Mouse (Mus musculus) neural tube, embryonic 10.5 days (tissue): Measurements from ENCODE around the gene Abcc3.

Experiments
- DNase-seq: peaks from one replicate; pipeline ENCODE4 v3.0.0-alpha.2; 2017; ENCODE audit warnings: low spot score; ENCODE audit errors: extremely low spot score

Abcc3 gene

GRCm38 (mm10) chr11:94355521-94356217 lies 37.1 kb downstream of the Abcc3 start:
- DNase-seq, result no peak

GRCm38 (mm10) chr11:94351094-94351493 lies 41.7 kb downstream of the Abcc3 start:
- no peak for DNase-seq

DNA sequence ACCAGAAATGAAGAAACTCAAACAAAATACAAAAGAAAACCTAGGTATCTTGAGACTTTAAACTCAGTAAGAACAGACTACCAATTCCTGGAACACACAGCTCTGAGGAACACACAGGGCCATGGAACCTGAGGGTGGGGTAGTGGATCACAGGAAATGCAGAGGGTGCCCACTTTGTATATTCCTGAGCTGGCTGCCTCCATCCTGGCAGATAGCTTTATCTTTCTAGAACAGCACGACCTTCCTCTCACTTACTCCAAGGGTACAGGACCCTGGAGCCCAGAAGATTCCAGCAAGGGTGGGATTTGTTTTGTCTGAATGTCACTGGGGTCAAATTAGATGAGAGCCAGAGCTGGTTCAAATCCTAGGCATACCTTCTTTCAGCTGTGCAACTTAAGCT lies 42.5 kb downstream of the Abcc3 start:
- DNase-seq, result no peak

GRCm38 (mm10) chr11:94349839-94350238 lies 43.0 kb downstream of the Abcc3 start:
- DNase-seq, result no peak

GRCm38 (mm10) chr11:94347063-94347575 lies 45.7 kb downstream of the Abcc3 start:
- DNase-seq, result no peak

- no peak for DNase-seq
These were observed 46.2 kb downstream of the Abcc3 start for GRCm38 (mm10) chr11:94346611-94347010.

DNA sequence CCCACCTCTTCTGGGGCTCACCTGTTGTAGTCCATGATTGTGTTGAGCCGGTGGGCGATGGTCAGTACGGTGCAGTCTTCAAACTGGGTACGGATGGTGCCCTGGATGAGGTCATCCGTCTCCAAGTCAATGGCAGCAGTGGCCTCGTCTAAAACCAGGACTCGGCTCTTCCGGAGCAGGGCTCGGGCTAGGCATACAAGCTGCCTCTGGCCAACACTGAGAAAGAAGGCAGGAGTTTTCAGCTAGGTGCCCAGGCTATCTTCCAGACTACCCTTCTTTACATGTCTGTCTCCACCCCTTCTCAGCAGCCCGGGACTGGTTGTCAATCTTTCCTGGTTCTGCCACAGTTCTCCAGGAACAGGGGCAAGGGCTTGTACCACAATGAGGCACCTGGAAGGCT lies 46.9 kb downstream of the Abcc3 start:
- DNase-seq, result no peak

DNA sequence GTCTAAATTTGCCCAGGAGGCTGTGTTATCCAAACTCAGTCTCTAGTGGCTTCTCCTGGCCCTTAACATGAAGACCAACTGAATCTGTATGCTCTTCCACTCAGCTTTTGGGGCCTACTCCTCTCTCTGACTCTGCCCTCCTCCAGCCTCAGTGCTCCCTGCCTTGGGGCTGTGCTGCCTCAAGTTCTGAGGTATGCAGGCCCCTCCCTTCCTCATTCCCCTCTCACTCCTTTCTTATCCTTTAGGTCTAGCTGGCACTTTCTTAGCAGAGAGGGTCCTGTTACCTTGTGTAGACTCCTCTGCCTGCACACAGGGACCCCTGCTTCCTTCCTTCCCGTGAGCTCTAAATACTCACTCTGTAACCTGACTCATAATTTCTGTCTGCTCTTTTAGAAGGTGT lies 48.3 kb downstream of the Abcc3 start:
- DNase-seq, result no peak

GRCm38 (mm10) chr11:94343955-94344358 lies 48.8 kb downstream of the Abcc3 start:
- DNase-seq, result no peak

GRCm38 (mm10) chr11:94342114-94342905 lies 50.5 kb downstream of the Abcc3 start:
- DNase-seq, result no peak

- no peak for DNase-seq
These were observed 51.6 kb downstream of the Abcc3 start for GRCm38 (mm10) chr11:94340948-94341933.

DNA sequence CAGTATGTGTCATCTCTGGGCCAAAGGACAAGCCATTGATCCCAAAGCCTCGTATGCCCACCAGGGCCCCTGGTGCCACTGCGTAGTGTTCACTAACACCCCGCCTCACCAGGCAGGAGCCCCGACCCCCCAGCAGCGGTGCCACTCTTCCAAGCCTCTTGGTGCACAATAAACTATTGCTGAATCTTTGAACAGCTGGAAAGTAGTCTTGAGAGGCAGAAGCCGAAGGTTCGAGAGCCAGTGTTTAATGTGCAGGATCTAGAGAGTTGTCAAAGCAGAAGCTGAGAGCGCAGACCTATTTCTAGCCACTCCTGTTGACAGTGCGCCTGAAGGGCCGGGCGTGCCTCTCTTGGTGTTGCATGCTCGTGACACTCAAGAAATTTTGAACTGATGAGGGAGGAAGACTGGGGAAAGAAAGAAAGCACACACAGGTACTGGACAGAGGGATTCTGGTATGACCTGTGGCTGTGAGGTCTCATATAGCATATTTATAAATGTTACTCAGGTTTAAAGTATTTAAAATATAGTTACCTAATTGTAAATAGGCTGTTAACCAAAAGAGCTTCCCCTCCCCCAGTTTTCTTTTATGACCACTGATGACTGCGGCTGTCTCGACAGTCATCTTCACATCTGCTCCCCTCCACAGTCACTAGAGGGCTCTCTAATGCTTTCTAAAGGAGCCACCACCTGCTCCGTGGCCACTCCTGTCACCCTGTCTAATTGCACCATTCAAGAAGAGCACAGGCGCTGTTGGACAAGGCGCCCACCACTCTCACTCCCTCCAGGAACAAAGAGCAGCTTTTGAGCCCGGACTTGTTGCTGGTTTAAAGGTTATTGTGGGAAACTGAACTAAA lies 52.8 kb downstream of the Abcc3 start:
- DNase-seq, result peak; percentile 49

- no peak for DNase-seq
These were observed 54.5 kb downstream of the Abcc3 start for GRCm38 (mm10) chr11:94338347-94338746.

- DNase-seq, result no peak
These were observed 56.2 kb downstream of the Abcc3 start for GRCm38 (mm10) chr11:94336551-94336950.

- DNase-seq, result no peak
These were observed 58.3 kb downstream of the Abcc3 start for GRCm38 (mm10) chr11:94334386-94334968.

DNA sequence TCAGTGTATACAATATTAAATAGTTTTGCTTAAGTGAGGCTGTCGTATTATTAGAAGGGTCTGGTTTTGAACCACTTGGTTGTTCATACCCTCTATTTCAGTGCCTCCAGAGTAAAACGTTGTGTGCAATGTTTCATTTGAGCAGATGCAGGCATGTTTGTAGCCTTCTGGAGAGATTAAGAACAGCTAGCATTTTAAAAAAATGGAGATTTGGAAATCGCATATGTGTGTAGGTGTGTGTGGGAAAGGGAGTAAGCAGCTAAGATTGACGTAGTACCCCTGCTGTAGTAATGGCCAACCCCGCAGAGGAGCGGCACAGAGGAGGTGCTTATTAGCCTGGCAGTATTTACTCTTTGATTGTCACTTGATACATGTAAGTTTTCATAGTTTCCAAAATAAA lies 60.1 kb downstream of the Abcc3 start:
- no peak for DNase-seq

DNA sequence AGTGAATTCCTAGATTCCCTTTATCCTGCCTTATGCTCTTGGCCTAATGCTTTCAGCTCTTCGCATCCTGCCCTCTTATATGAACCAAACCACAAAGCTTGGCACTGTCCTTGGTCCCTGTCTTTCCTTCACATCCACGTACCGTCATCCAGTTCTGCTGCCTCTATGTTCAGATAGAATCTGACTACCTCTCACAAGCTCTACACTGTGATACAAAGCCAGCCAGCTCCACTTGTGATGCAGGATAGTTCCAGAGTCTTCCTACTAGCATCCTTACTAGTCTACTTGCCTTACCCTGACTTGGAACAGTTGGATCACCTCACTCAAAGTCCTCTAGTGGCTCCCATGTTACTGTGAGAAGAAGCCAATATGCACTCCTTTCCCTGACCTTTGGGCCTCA lies 62.6 kb downstream of the Abcc3 start:
- DNase-seq, result no peak

DNA sequence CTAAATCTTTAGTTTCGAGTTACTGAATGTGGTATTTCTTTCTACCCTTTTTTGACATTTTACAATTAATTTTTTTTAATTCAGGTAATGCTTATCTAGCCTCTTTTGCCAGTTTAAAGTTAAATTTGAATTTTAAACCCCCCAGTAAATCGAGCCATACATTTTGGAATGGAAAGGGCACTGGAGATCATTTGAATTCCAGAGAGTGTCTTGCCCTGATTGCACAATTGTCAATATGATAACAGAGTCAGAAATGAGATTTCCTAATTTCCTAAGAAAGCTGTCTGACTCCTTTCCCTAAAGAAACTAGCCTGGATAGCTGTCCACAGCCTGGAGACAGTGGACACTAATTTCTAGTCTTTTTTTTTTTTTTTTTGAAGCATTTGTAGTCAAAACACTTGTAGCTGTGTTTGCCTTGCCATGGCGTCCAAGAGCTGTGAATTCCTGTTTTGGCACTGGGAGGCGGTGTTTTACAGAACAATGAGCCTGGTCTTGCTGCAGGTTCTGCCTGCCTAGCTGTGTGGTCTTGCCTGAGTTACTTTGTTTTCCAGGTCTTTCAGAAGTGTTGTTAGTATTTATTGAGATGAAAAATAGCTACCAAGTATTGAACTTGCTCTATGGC lies 63.4 kb downstream of the Abcc3 start:
- no peak for DNase-seq

- DNase-seq, result no peak
These were observed 64.2 kb downstream of the Abcc3 start for GRCm38 (mm10) chr11:94328644-94329025.
